Mouse (Mus musculus) MEL (cell line): ENCODE results near the gene Hist3h2a. TPM values are rescaled to one million over a fixed set of nuclear protein-coding genes. Genes with fewer than 3 reads are reported as not detected.

ENCODE experiments used
- DNase-seq: peaks from one replicate; pipeline ENCODE4 v3.0.0; 2011; ENCODE audit warnings: low read depth, low spot score
- H3K27ac ChIP-seq: 2 replicates; pipeline ENCODE4 v1.5.1; 2012; ENCODE audit warnings: low read depth, mild to moderate bottlenecking, control low read depth, low read length, moderate library complexity; ENCODE audit not compliant: control insufficient read depth
- H3K27me3 ChIP-seq, 2 experiments: fragments of 150-350 bp in 1 of 2; sonication (generic) in 1 of 2; 2 replicates each; pipeline ENCODE4 v1.6.1; 2012; ENCODE audit warnings: low read length in 2 of 2, mild to moderate bottlenecking in 2 of 2, improper control_type of control experiment in 1 of 2, moderate library complexity in 1 of 2; ENCODE audit not compliant: insufficient read depth in 2 of 2, control insufficient read depth in 1 of 2
- H3K36me3 ChIP-seq, 2 experiments: 2 replicates each; pipeline ENCODE4 v1.6.1; 2012 to 2014; ENCODE audit warnings: low read length in 2 of 2, improper control_type of control experiment in 1 of 2, inconsistent platforms in 1 of 2, mild to moderate bottlenecking in 1 of 2; ENCODE audit not compliant: insufficient read depth in 2 of 2, control insufficient read depth in 1 of 2
- H3K4me1 ChIP-seq, 2 experiments: fragments of 150-350 bp in 1 of 2; sonication (generic) in 1 of 2; 2 replicates each; pipeline ENCODE4 v1.6.1; 2012; ENCODE audit warnings: low read length in 2 of 2, improper control_type of control experiment in 1 of 2, mild to moderate bottlenecking in 1 of 2; ENCODE audit not compliant: insufficient read depth in 2 of 2, control insufficient read depth in 1 of 2
- H3K4me3 ChIP-seq, 2 experiments: fragments of 150-350 bp in 1 of 2; sonication (generic) in 1 of 2; 2 replicates each; pipeline ENCODE4 v1.5.1; 2012; ENCODE audit warnings: low read depth in 2 of 2, low read length in 2 of 2, mild to moderate bottlenecking in 2 of 2, moderate library complexity in 2 of 2, control low read depth in 1 of 2, improper control_type of control experiment in 1 of 2; ENCODE audit not compliant: control insufficient read depth in 1 of 2, insufficient read depth in 1 of 2
- H3K79me2 ChIP-seq: 2 replicates; pipeline ENCODE4 v1.6.1; 2012; ENCODE audit warnings: mild to moderate bottlenecking, low read length, moderate library complexity; ENCODE audit not compliant: control insufficient read depth, poor library complexity, insufficient read depth
- H3K9ac ChIP-seq: 2 replicates; pipeline ENCODE4 v1.6.1; 2012; ENCODE audit warnings: low read depth, mild to moderate bottlenecking, control low read depth, low read length, moderate library complexity; ENCODE audit not compliant: control insufficient read depth, poor library complexity, severe bottlenecking
- H3K9me3 ChIP-seq: fragments of 150-350 bp; sonication (generic); replicated peaks from 2 replicates; pipeline ENCODE4 v1.6.1; 2012; ENCODE audit warnings: mild to moderate bottlenecking, low read length, improper control_type of control experiment, moderate library complexity; ENCODE audit not compliant: insufficient read depth
- BHLHE40 ChIP-seq: IDR thresholded peaks from 2 replicates; pipeline ENCODE4 v1.6.1; 2012; ENCODE audit warnings: low read depth, mild to moderate bottlenecking, inconsistent platforms, low read length, improper control_type of control experiment, borderline replicate concordance
- CHD1 ChIP-seq: IDR thresholded peaks from 2 replicates; pipeline ENCODE4 v1.6.1; 2012; ENCODE audit warnings: low read depth, mild to moderate bottlenecking, inconsistent platforms, low read length, improper control_type of control experiment
- CHD2 ChIP-seq: IDR thresholded peaks from 2 replicates; pipeline ENCODE4 v1.6.1; 2011; ENCODE audit warnings: low read length, improper control_type of control experiment
- CTCF ChIP-seq, 3 experiments: IDR thresholded peaks in 2 of 3; conservative IDR thresholded peaks in 1 of 3; 2 replicates each; pipeline ENCODE4 v1.5.1; 2011 to 2012; ENCODE audit warnings: low read length in 3 of 3, low read depth in 2 of 3, mild to moderate bottlenecking in 2 of 3, improper control_type of control experiment in 1 of 3, inconsistent platforms in 1 of 3, mixed read lengths in 1 of 3, moderate library complexity in 1 of 3; ENCODE audit not compliant: control insufficient read depth in 1 of 3, insufficient read depth in 1 of 3, poor library complexity in 1 of 3, severe bottlenecking in 1 of 3
- E2F4 ChIP-seq: IDR thresholded peaks from 2 replicates; pipeline ENCODE4 v1.6.1; 2011; ENCODE audit warnings: low read depth, low read length, improper control_type of control experiment, borderline replicate concordance
- EP300 ChIP-seq, 2 experiments: IDR thresholded peaks; 2 replicates each; pipeline ENCODE4 v1.6.1; 2011; ENCODE audit warnings: improper control_type of control experiment in 2 of 2, low read length in 2 of 2, low read depth in 1 of 2, mild to moderate bottlenecking in 1 of 2
- ETS1 ChIP-seq: IDR thresholded peaks from 2 replicates; pipeline ENCODE4 v1.6.1; 2012; ENCODE audit warnings: low read depth, mild to moderate bottlenecking, inconsistent platforms, low read length, improper control_type of control experiment, moderate library complexity
- GABPA ChIP-seq: IDR thresholded peaks from 2 replicates; pipeline ENCODE4 v1.6.1; 2012; ENCODE audit warnings: low read depth, mild to moderate bottlenecking, inconsistent platforms, low read length, improper control_type of control experiment, moderate library complexity
- GATA1 ChIP-seq: IDR thresholded peaks from 2 replicates; pipeline ENCODE4 v1.6.1; 2011; ENCODE audit warnings: low read depth, low read length, improper control_type of control experiment
- HCFC1 ChIP-seq: IDR thresholded peaks from 2 replicates; pipeline ENCODE4 v1.6.1; 2012; ENCODE audit warnings: low read depth, mild to moderate bottlenecking, inconsistent platforms, low read length, improper control_type of control experiment, moderate library complexity
- JUND ChIP-seq: IDR thresholded peaks from 2 replicates; pipeline ENCODE4 v1.6.1; 2011; ENCODE audit warnings: low read depth, mild to moderate bottlenecking, improper control_type of control experiment, low read length
- MAX ChIP-seq: IDR thresholded peaks from 2 replicates; pipeline ENCODE4 v1.6.1; 2011; ENCODE audit warnings: low read length, improper control_type of control experiment
- MAZ ChIP-seq: IDR thresholded peaks from 2 replicates; pipeline ENCODE4 v1.6.1; 2012; ENCODE audit warnings: low read depth, mild to moderate bottlenecking, inconsistent platforms, low read length, improper control_type of control experiment
- MEF2A ChIP-seq: IDR thresholded peaks from 2 replicates; pipeline ENCODE4 v1.6.1; 2014; ENCODE audit warnings: low read depth, mild to moderate bottlenecking, inconsistent platforms, low read length, improper control_type of control experiment; ENCODE audit not compliant: poor library complexity, insufficient replicate concordance, severe bottlenecking; ENCODE audit errors: extremely low read depth
- MXI1 ChIP-seq: IDR thresholded peaks from 2 replicates; pipeline ENCODE4 v1.6.1; 2011; ENCODE audit warnings: mild to moderate bottlenecking, low read depth, low read length, improper control_type of control experiment
- MYC ChIP-seq: IDR thresholded peaks from 2 replicates; pipeline ENCODE4 v1.6.1; 2011; ENCODE audit warnings: low read depth, mild to moderate bottlenecking, low read length, improper control_type of control experiment, moderate library complexity
- NELFE ChIP-seq: IDR thresholded peaks from 2 replicates; pipeline ENCODE4 v1.6.1; 2011; ENCODE audit warnings: low read depth, low read length, improper control_type of control experiment
- NRF1 ChIP-seq: IDR thresholded peaks from 2 replicates; pipeline ENCODE4 v1.6.1; 2014; ENCODE audit warnings: low read depth, mild to moderate bottlenecking, inconsistent platforms, low read length, improper control_type of control experiment, moderate library complexity; ENCODE audit not compliant: poor library complexity, insufficient read depth, severe bottlenecking
- POLR2A ChIP-seq, 2 experiments: IDR thresholded peaks; 2 replicates each; pipeline ENCODE4 v1.6.1; 2011 to 2012; ENCODE audit warnings: low read length in 2 of 2, mild to moderate bottlenecking in 2 of 2, control low read depth in 1 of 2, improper control_type of control experiment in 1 of 2, low read depth in 1 of 2, moderate library complexity in 1 of 2; ENCODE audit not compliant: control insufficient read depth in 1 of 2, insufficient read depth in 1 of 2, poor library complexity in 1 of 2
- POLR2AphosphoS2 ChIP-seq: IDR thresholded peaks from 2 replicates; pipeline ENCODE4 v1.6.1; 2011; ENCODE audit warnings: low read length, improper control_type of control experiment
- POLR2AphosphoS5 ChIP-seq: IDR thresholded peaks from 2 replicates; pipeline ENCODE4 v1.6.1; 2012; ENCODE audit warnings: low read depth, borderline replicate concordance, mild to moderate bottlenecking, inconsistent platforms, low read length, moderate library complexity, mixed read lengths
- RAD21 ChIP-seq: IDR thresholded peaks from 2 replicates; pipeline ENCODE4 v1.6.1; 2011; ENCODE audit warnings: mild to moderate bottlenecking, low read depth, low read length, improper control_type of control experiment
- RCOR1 ChIP-seq: IDR thresholded peaks from 2 replicates; pipeline ENCODE4 v1.6.1; 2012; ENCODE audit warnings: low read depth, mild to moderate bottlenecking, inconsistent platforms, low read length, improper control_type of control experiment
- SIN3A ChIP-seq: IDR thresholded peaks from 2 replicates; pipeline ENCODE4 v1.6.1; 2012; ENCODE audit warnings: low read length, improper control_type of control experiment, inconsistent platforms
- SMC3 ChIP-seq: IDR thresholded peaks from 2 replicates; pipeline ENCODE4 v1.6.1; 2011; ENCODE audit warnings: low read depth, low read length, improper control_type of control experiment
- TBP ChIP-seq: IDR thresholded peaks from 2 replicates; pipeline ENCODE4 v1.8.0; 2011; ENCODE audit warnings: low read depth, low read length, improper control_type of control experiment
- TCF12 ChIP-seq: IDR thresholded peaks from 2 replicates; pipeline ENCODE4 v1.6.1; 2014; ENCODE audit warnings: low read depth, mild to moderate bottlenecking, inconsistent platforms, low read length, improper control_type of control experiment, moderate library complexity
- ZC3H11A ChIP-seq: IDR thresholded peaks from 2 replicates; pipeline ENCODE4 v1.6.1; 2012; ENCODE audit warnings: low read depth, mild to moderate bottlenecking, inconsistent platforms, low read length, improper control_type of control experiment
- ZMIZ1 ChIP-seq: IDR thresholded peaks from 2 replicates; pipeline ENCODE4 v1.6.1; 2012; ENCODE audit warnings: low read depth, mild to moderate bottlenecking, inconsistent platforms, low read length, improper control_type of control experiment, moderate library complexity
- polyA plus RNA-seq, 2 experiments: library from polyadenylated mRNA; stranded (reverse) in 1 of 2; unstranded in 1 of 2; fragments of >175 nt in 1 of 2; fragments of >200 nt in 1 of 2; gene quantifications; 2 replicates each; pipeline versions ENCODE4 v1.2.1 to v1.2.4; 2012; ENCODE audit warnings: low replicate concordance in 2 of 2, low read depth in 1 of 2; ENCODE audit not compliant: insufficient read length in 2 of 2, insufficient read depth in 1 of 2, missing spikeins in 1 of 2
- total RNA-seq: library from RNA; depleted of rRNA; stranded (reverse); fragments of 300-350 nt; gene quantifications from 2 replicates; pipeline ENCODE4 v1.2.3, GENCODE M21; 2012

Hist3h2a gene
- total and polyA plus RNA-seq, 3 experiments: 0.42 to 184 TPM; not detected in 1

DNA sequence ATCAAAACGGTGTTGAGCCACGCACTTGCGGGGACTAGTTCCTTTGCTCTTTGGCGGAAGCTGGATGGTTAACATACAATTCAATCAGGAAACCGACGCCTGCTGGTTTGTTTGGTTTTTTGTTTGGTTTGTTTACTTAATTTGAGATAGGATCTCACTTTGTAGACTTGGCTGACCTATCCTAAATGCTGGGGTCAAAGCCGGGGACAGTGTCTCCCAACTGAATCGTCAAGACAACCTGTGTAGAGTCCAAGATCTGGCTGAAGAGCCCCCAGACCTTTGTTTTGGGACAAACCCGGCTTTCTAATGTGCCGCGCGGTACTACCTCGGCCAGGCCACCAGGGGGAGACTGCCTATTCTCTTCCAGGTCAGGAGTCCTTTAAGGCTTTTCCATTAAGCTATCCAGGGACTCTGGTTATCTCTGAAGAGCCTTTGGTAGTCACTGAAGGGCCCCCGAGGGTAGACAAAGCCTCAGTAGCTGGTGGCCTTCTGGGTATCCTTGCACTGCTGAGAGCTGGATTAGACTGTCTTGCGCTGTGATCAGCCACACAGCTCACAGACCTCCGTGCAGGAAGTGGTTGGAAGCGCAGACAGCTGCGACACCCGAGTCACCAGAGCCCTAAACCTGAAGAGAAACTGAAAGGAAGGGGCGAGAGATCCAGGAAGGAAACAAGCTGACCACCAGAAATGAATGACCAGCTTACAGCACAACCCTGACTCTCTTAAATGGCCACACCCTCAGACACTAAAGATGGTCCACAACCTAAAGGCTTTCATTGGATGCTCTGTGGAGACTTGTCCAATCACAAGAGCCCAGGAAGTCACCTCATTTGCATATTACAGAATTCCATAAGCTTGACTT lies 26.5 kb upstream of the Hist3h2a start:
- Histone ChIP-seq H3K79me2 (peaks cover 1% of the 10 kb centered on the region; the same call in 1 of the 2 replicates), H3K4me1 (peaks cover 4 to 15% of the 10 kb centered on the region in 2 experiments; a peak in 3 of 4 replicates), H3K9ac (peak overlapping the region; percentile 54), H3K9me3 (no peaks in the 10 kb centered on the region), H3K4me3 (peak overlapping the region; percentile 62 to 72), H3K27me3 (no peaks in the 10 kb centered on the region), H3K27ac (peak overlapping the region; percentile 51), H3K36me3 (peaks cover 0 to 13% of the 10 kb centered on the region in 2 experiments; a peak in 2 of 4 replicates)
- TF ChIP-seq CTCF (IDR thresholded peaks at IDR 0.05 in 2 of 3, conservative IDR thresholded peaks at IDR 0.05 in 1 of 3; ENCODE audit: control insufficient read depth in 1 of 3, insufficient read depth in 1 of 3, low read depth in 2 of 3, low read length in 3 of 3, poor library complexity in 1 of 3, severe bottlenecking in 1 of 3) (peak; percentile 65 to 82 (median 74)), TBP (peak; percentile 99), EP300 (IDR thresholded peaks at IDR 0.05; ENCODE audit: low read depth in 1 of 2, low read length in 2 of 2) (peak in 1 of 2 experiments; percentile 3; a peak in 1 of 4 replicates), MAX (no peak), MEF2A (no peak), SIN3A (peak; percentile 50), POLR2AphosphoS5 (peak; percentile 62; the same call in 1 of the 2 replicates), CHD1 (no peak), SMC3 (peak; percentile 49), POLR2A (IDR thresholded peaks at IDR 0.05; ENCODE audit: control insufficient read depth in 1 of 2, insufficient read depth in 1 of 2, low read depth in 1 of 2, low read length in 2 of 2, poor library complexity in 1 of 2) (peak in 1 of 2 experiments; percentile 82; a peak in 2 of 4 replicates), ZMIZ1 (peak; percentile 87), TCF12 (peak; percentile 62), ZC3H11A (0 out of 2 replicates have a peak, but pooled peaks have one; percentile 4), E2F4 (0 out of 2 replicates have a peak, but pooled peaks have one; percentile 24), HCFC1 (0 out of 2 replicates have a peak, but pooled peaks have one; percentile 27), NELFE (peak; percentile 73), RAD21 (peak; percentile 40), RCOR1 (no peak; the same call in 1 of the 2 replicates), MAZ (peak; percentile 42; the same call in 1 of the 2 replicates), CHD2 (peak; percentile 80), MXI1 (peak; percentile 58; the same call in 1 of the 2 replicates), JUND (0 out of 2 replicates have a peak, but pooled peaks have one; percentile 30), BHLHE40 (no peak), MYC (0 out of 2 replicates have a peak, but pooled peaks have one; percentile 31), NRF1 (no peak), POLR2AphosphoS2 (peak; percentile 65; the same call in 1 of the 2 replicates), GATA1 (0 out of 2 replicates have a peak, but pooled peaks have one; percentile 13), ETS1 (no peak), GABPA (no peak)
- peak; percentile 93 for DNase-seq
